Mouse (Mus musculus) stomach, embryonic 16.5 days (tissue): Measurements from ENCODE around the gene L3mbtl1. TPM values are rescaled to one million over a fixed set of nuclear protein-coding genes. Genes with fewer than 3 reads are reported as not detected.
"Not testable (repeated sequence)": the region's sequence is repeated elsewhere in the genome, so short reads cannot be mapped to it uniquely, and the experiment has no call there.

Source experiments
- ATAC-seq: fragments of 200-750 bp; cut with Nextera tagmentation; 2 replicates; pipeline ENCODE4 v1.8.0; 2017; ENCODE audit warnings: moderate number of reproducible peaks, moderate TSS enrichment; ENCODE audit not compliant: insufficient read depth, low FRiP score
- H3K27ac ChIP-seq: fragments of 300-500 bp; sonication (generic); 2 replicates; pipeline ENCODE4 v1.5.1; 2014; ENCODE audit warnings: low read length
- H3K27me3 ChIP-seq: fragments of 300-500 bp; sonication (generic); 2 replicates; pipeline ENCODE4 v1.6.1; 2014; ENCODE audit warnings: low read length, control low read depth, mixed read lengths; ENCODE audit not compliant: control insufficient read depth, insufficient read depth
- H3K36me3 ChIP-seq: fragments of 300-500 bp; sonication (generic); 2 replicates; pipeline ENCODE4 v1.6.1; 2014; ENCODE audit warnings: low read length; ENCODE audit not compliant: control insufficient read depth, insufficient read depth
- H3K4me1 ChIP-seq: fragments of 300-500 bp; sonication (generic); 2 replicates; pipeline ENCODE4 v1.6.1; 2014; ENCODE audit warnings: low read length, control low read depth, mixed read lengths; ENCODE audit not compliant: control insufficient read depth, insufficient read depth
- H3K4me2 ChIP-seq: fragments of 300-500 bp; sonication (generic); 2 replicates; pipeline ENCODE4 v1.6.1; 2014; ENCODE audit warnings: low read depth, low read length, mixed read lengths
- H3K4me3 ChIP-seq: fragments of 300-500 bp; sonication (generic); replicated peaks from 2 replicates; pipeline ENCODE4 v1.5.1; 2014; ENCODE audit warnings: mild to moderate bottlenecking, low read length
- H3K9ac ChIP-seq: fragments of 300-500 bp; sonication (generic); 2 replicates; pipeline ENCODE4 v1.6.1; 2014; ENCODE audit warnings: low read length
- H3K9me3 ChIP-seq: fragments of 300-500 bp; sonication (generic); replicated peaks from 2 replicates; pipeline ENCODE4 v1.6.1; 2016; ENCODE audit warnings: low read length, control low read depth; ENCODE audit not compliant: control insufficient read depth
- WGBS: fragments of 180-500 bp; shearing (Covaris S2); extraction: QIAGEN DNeasy Blood & Tissue Kit; methylation state at CpG from one replicate; pipeline ENCODE4 v1.1.7; 2014; 5-methylcytosine and 5-hydroxymethylcytosine counted together
- polyA plus RNA-seq: library from polyadenylated mRNA; unstranded; fragments of >200 nt; fragmentation: Nextera tagmentation; extraction: Ambion mirVana; gene quantifications from 2 replicates; pipeline ENCODE4 v1.2.1, GENCODE M21; 2015

L3mbtl1 gene
- 0.19 and 0.34 TPM in 2 replicates for polyA plus RNA-seq

GRCm38 (mm10) chr2:162943148-162943846 is at the start of gene L3mbtl1:
Gene L3mbtl1 (plus strand): TSS chr2:162943472.
- peak within 1 kb of the TSS; percentile 55 for H3K4me3 ChIP-seq
- H3K9me3 ChIP-seq, result no peaks in the 10 kb centered on the region

GRCm38 (mm10) chr2:162899256-162899655 is 44.0 kb upstream of the L3mbtl1 start:
- not testable (repeated sequence) for ATAC-seq

More at GRCm38 (mm10) chr2:162943148-162943846, at the start of gene L3mbtl1:
- Histone ChIP-seq H3K27ac (no peak within 1 kb of the TSS), H3K27me3 (peaks cover 9% of the 10 kb centered on the region; the same call in 1 of the 2 replicates), H3K36me3 (peaks cover 12% of the 10 kb centered on the region; the same call in 1 of the 2 replicates), H3K4me2 (peak within 1 kb of the TSS; percentile 94), H3K4me1 (peaks cover 11% of the 10 kb centered on the region), H3K9ac (peak within 1 kb of the TSS; percentile 65)
- under 1% methylated on average over 40 of the region's 40 CpGs for WGBS
- ATAC-seq, result peak; percentile 47; the same call in 1 of the 2 replicates

GRCm38 (mm10) chr2:162899880-162900589 is 43.2 kb upstream of the L3mbtl1 start:
- ATAC-seq, result peak; percentile 44; the same call in 1 of the 2 replicates
- no peaks in the 10 kb centered on the region for H3K9me3 ChIP-seq
- no peak overlapping the region for H3K4me2 ChIP-seq
- no peaks in the 10 kb centered on the region for H3K4me1 ChIP-seq
- 60% methylated on average over 12 of the region's 12 CpGs for WGBS
- no peaks in the 10 kb centered on the region for H3K36me3 ChIP-seq
- H3K27me3 ChIP-seq, result no peaks in the 10 kb centered on the region
- no peak overlapping the region for H3K4me3 ChIP-seq
- H3K27ac ChIP-seq, result no peak overlapping the region
- H3K9ac ChIP-seq, result no peak overlapping the region

More at GRCm38 (mm10) chr2:162899256-162899655, 44.0 kb upstream of the L3mbtl1 start:
- not testable (repeated sequence) for H3K4me2 ChIP-seq, H3K9ac ChIP-seq, H3K36me3 ChIP-seq, H3K9me3 ChIP-seq, H3K27me3 ChIP-seq, H3K27ac ChIP-seq, H3K4me1 ChIP-seq, H3K4me3 ChIP-seq
- WGBS, result 93% methylated on average over 19 of the region's 20 CpGs

- no peaks in the 10 kb centered on the region for H3K9me3 ChIP-seq
- no peaks in the 10 kb centered on the region for H3K4me1 ChIP-seq
- no peaks in the 10 kb centered on the region for H3K27me3 ChIP-seq
- no peak overlapping the region for H3K9ac ChIP-seq
- no peak overlapping the region for H3K27ac ChIP-seq
- H3K4me2 ChIP-seq, result no peak overlapping the region
- 46% methylated on average over 2 of the region's 2 CpGs for WGBS
- no peak for ATAC-seq
- no peak overlapping the region for H3K4me3 ChIP-seq
- no peaks in the 10 kb centered on the region for H3K36me3 ChIP-seq
Observed at GRCm38 (mm10) chr2:162900590-162900916, 42.7 kb upstream of the L3mbtl1 start.

- Histone ChIP-seq H3K9ac (no peak overlapping the region), H3K4me1 (no peaks in the 10 kb centered on the region), H3K4me2 (no peak overlapping the region), H3K36me3 (no peaks in the 10 kb centered on the region), H3K4me3 (no peak overlapping the region), H3K27ac (no peak overlapping the region), H3K9me3 (no peaks in the 10 kb centered on the region), H3K27me3 (no peaks in the 10 kb centered on the region)
- WGBS, result 70% methylated on average over 4 of the region's 4 CpGs
- ATAC-seq, result no peak
Observed at GRCm38 (mm10) chr2:162905902-162906301, 37.4 kb upstream of the L3mbtl1 start.

GRCm38 (mm10) chr2:162908052-162908491 is 35.2 kb upstream of the L3mbtl1 start:
- Histone ChIP-seq H3K4me2 (no peak overlapping the region), H3K9me3 (no peaks in the 10 kb centered on the region), H3K27ac (no peak overlapping the region), H3K27me3 (no peaks in the 10 kb centered on the region), H3K36me3 (no peaks in the 10 kb centered on the region), H3K4me3 (no peak overlapping the region), H3K9ac (no peak overlapping the region), H3K4me1 (no peaks in the 10 kb centered on the region)
- ATAC-seq, result no peak
- 55% methylated on average over 16 of the region's 16 CpGs for WGBS

GRCm38 (mm10) chr2:162914040-162914439 is 29.2 kb upstream of the L3mbtl1 start:
- Histone ChIP-seq H3K4me1 (no peaks in the 10 kb centered on the region), H3K4me2 (no peak overlapping the region), H3K4me3 (no peak overlapping the region), H3K9me3 (0 out of 2 replicates have a peak, but pooled peaks cover 3% of the 10 kb centered on the region), H3K9ac (no peak overlapping the region), H3K36me3 (no peaks in the 10 kb centered on the region), H3K27me3 (no peaks in the 10 kb centered on the region), H3K27ac (no peak overlapping the region)
- no peak for ATAC-seq
- WGBS, result 70% methylated on average over 3 of the region's 3 CpGs

- Histone ChIP-seq H3K27me3 (no peaks in the 10 kb centered on the region), H3K4me3 (no peak overlapping the region), H3K36me3 (no peaks in the 10 kb centered on the region), H3K9ac (no peak overlapping the region), H3K9me3 (0 out of 2 replicates have a peak, but pooled peaks cover 3% of the 10 kb centered on the region), H3K4me2 (no peak overlapping the region), H3K27ac (no peak overlapping the region), H3K4me1 (no peaks in the 10 kb centered on the region)
- WGBS, result 44% methylated on average over 2 of the region's 2 CpGs
- ATAC-seq, result no peak
Observed at GRCm38 (mm10) chr2:162914519-162914918, 28.8 kb upstream of the L3mbtl1 start.

- Histone ChIP-seq H3K27me3 (no peaks in the 10 kb centered on the region), H3K27ac (no peak overlapping the region), H3K9ac (no peak overlapping the region), H3K36me3 (no peaks in the 10 kb centered on the region), H3K4me1 (no peaks in the 10 kb centered on the region), H3K4me2 (no peak overlapping the region), H3K4me3 (no peak overlapping the region), H3K9me3 (0 out of 2 replicates have a peak, but pooled peaks cover 3% of the 10 kb centered on the region)
- ATAC-seq, result no peak
- 48% methylated on average over 5 of the region's 5 CpGs for WGBS
Observed at GRCm38 (mm10) chr2:162919926-162920325, 23.3 kb upstream of the L3mbtl1 start.
